Mouse (Mus musculus) hindlimb bud, embryonic 11.5 days (tissue): ENCODE results near the gene Lactbl1.

Experiments used
- DNase-seq: peaks from one replicate; pipeline ENCODE4 v3.0.0-alpha.2; 2012; ENCODE audit warnings: low read depth, low spot score; ENCODE audit errors: extremely low spot score

The Lactbl1 gene

DNA sequence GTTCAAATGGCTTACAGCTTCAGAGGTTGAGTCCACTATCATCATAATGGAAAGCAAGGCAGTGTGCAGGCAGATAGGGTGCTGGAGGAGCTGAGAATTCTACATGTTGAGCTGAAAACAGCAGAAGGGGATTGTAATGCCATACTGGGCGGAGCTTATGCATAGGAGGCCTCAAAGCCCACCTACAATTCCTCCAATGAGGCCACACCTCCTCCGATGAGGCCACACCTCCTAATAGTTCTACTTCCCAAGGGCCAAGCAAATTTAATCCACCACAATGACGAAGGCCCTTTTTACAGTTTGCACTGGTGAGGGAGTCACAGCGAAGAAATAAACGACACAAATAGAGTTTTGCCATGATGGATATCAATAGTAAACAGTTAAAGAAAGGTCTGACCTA is 14.1 kb downstream of the Lactbl1 start:
- no peak for DNase-seq

- no peak for DNase-seq
Measured at GRCm38 (mm10) chr4:136636983-136637562, 14.7 kb downstream of the Lactbl1 start.

DNA sequence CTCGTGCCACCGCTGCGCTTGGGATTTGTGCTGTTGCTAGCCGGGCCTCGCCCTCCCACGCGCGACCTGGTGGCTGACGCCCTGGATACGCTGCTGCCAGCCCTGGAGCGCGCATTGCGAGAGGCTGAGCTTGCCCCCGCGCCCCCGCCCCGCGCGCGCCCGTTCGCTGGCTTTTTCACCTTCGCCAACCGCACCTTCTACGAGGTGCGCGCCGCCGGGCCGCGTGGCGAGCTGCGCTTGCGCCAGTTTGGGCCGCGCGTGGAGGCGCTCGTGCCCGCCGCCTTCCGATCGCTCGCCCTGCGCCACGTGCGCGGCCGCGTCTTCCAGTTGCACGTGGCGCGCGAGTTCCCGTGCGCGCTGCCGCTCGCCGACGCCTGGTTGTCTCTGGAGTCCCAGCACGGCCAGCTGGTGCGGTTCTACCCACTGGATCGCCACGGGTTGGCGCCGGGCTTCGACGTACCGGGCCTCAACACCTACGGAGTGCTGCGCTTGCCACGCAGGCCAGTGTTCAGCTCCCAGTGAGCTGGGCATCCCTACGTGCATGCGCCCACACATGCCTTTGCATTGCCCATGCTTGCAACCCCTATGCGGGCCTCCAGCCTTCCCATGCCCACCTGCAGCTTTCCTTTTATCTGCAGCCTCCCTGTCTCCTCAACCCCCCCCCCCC is 15.3 kb downstream of the Lactbl1 start:
- no peak for DNase-seq

GRCm38 (mm10) chr4:136638230-136638750 is 15.9 kb downstream of the Lactbl1 start:
- no peak for DNase-seq

DNA sequence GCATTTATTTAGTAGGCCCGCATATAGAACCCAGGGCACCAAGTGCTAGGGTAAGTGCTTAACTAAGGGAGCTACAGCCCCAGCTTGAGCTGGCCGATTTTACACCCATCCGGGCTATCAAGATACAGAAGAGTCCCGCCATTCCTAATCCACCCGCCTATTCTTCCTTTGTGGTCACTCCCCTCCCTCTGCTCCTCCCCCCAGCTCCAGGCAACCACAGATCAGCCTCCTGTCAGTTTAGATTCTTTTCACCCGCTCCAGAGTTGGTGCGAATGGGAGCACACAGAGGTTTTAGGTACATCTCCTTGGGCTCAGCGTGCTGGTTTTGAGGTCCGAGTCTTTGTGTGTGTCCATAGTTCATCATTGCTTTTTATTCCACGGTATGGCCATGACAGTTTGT is 16.5 kb downstream of the Lactbl1 start:
- DNase-seq = no peak

GRCm38 (mm10) chr4:136648922-136649479 is 26.6 kb downstream of the Lactbl1 start:
- peak; percentile 28 for DNase-seq

GRCm38 (mm10) chr4:136649480-136650196 is 27.2 kb downstream of the Lactbl1 start:
- no peak for DNase-seq

GRCm38 (mm10) chr4:136650261-136650660 is 27.8 kb downstream of the Lactbl1 start:
- no peak for DNase-seq

- peak; percentile 33 for DNase-seq
Measured at GRCm38 (mm10) chr4:136651357-136651811, 29.0 kb downstream of the Lactbl1 start.

GRCm38 (mm10) chr4:136651882-136652527 is 29.6 kb downstream of the Lactbl1 start:
- no peak for DNase-seq

GRCm38 (mm10) chr4:136652528-136652910 is 30.1 kb downstream of the Lactbl1 start:
- DNase-seq = no peak

DNA sequence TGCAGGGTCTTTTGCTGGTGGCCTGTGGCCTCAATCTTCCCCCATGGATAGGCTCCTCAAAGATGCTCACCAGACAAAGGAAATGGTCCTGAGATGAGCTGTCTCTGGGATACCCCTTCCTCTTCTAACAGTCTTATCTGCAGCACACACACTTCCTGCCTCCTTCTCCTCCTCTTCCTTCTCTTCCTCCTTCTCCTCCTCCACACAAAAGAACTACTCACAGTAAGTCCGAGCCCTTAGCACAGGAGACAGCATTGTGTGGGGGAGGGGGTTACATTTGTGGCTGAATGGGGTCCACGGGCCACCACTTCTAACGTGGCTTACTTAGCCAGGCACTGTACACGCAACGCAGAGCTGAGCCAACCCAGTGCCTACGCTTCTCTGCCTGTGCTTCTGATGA is 30.6 kb downstream of the Lactbl1 start:
- no peak for DNase-seq

DNA sequence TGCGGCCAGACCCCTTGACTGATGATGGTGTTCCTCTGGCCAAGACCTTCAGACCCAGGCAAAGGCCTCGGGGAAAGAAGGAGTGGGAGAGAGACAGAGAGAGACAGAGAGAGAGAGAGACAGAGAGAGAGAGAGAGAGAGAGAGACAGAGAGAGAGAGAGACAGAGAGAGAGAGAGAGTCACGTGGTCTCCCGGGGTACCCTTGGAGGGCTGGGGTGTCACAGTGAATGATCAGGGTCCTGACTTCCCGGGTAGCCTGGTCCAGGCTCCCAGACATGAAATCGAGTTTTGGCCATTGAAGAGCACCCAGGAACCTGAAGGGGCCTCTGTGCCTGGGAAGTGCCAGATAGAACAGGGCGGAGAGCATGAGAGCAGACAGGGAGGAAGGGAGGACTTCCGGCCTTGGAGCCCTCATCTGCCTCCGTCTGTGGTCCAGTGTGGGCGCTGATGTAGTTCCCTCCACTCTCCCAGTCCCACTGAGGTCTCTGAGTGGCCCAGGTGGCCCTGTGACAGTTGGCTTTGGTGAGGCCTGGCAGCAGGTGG is 31.3 kb downstream of the Lactbl1 start:
- DNase-seq = no peak

- no peak for DNase-seq
Measured at GRCm38 (mm10) chr4:136657914-136658313, 35.5 kb downstream of the Lactbl1 start.

GRCm38 (mm10) chr4:136665068-136665467 is 42.6 kb downstream of the Lactbl1 start:
- DNase-seq = no peak

GRCm38 (mm10) chr4:136666002-136666401 is 43.6 kb downstream of the Lactbl1 start:
- no peak for DNase-seq

DNA sequence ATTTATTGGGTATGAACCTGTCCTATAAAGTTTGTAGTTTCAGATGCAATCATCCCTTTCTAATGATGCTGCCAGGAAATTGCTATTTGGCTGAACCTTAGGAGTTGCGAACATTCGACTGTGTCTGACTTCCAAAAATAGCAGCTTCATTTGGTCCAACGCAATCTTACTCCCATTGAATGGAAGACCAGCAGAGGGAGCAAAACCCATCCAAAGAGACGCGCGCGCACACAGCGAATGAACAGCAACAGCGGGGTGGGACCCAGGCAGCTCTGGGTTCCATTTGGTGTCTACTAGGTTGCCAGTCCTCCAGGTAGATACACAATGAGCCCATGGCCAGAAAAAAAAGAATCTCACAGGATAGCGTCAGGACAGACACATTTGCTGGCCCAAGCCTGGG is 45.3 kb downstream of the Lactbl1 start:
- DNase-seq = no peak

DNA sequence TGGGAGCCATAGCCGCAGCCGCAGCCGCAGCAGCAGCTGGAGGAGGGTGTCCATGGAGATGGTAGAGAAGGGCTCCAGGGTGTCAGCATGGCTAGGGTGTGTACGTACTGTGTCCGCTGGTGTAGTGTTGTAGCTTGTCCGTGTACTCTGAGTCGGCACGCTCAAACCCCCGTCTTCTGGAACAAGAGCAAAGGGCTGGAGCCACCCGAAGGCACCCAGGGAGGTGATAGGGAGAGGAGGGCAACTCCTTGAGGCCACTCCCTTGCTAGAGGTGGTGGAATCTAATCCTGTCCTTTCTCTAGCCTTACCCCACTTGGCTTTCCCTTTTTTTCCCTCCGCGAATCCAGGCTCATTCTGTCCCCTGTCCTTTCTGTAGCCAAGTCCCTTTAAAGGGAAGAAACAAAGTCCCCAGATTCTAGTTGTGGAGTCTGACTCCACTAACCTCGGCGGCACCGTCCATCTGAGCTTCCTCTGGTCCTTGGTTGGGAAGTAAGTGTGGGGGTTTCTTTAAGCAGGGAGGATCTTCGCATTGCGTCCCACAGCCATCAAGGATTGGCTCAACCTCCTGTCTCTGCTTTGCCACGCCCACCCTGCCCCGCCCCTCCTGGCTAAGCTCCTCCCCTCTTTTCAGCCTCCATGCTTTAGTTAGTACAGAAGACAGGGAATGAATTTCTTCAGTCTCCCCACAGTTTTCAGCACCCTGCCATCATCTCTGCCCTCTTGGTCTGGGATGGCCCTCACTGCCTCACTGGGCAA is 50.1 kb downstream of the Lactbl1 start:
- no peak for DNase-seq

- DNase-seq = no peak
Measured at GRCm38 (mm10) chr4:136675439-136675838, 53.0 kb downstream of the Lactbl1 start.

GRCm38 (mm10) chr4:136678480-136678879 is 56.1 kb downstream of the Lactbl1 start:
- DNase-seq = peak; percentile 74
